Mouse (Mus musculus): ENCODE measurements around the gene Lrrc74b.
"Not testable (repeated sequence)": the region's sequence is repeated elsewhere in the genome, so short reads cannot be mapped to it uniquely, and the experiment has no call there.

The Lrrc74b gene

DNA sequence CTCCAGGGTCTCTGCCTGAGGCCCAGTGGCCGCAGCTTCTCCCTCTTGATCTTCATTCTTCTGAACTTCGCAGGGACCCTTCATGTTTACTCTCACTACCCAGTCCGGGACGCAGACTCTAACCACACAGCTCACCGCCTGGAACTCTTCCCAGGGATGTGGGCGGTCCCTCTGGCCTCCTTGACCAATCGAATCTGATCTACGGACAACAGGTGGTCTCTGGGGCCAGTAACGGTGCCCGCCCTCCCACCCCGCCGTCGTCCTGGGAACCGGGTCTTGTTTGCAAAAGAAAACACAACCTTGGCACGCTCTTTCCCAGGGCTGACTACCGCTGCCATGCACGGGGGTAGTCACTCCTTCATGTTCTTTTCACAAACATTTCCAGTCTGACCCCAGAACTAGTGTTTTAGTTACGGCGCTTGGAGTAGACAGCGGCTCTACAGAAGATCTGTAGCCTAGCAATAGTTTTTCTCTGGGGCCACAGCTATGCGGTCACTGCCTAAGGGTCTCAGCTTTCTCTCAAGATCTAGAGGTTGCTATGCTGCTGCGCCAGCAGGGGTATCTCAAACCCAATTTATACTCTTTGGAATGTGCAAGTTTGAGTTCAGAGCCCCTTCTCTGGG lies at the start of gene Lrrc74b:
Gene Lrrc74b (minus strand): TSS at position 120 of the 623 bp plus-strand sequence.
- ATAC-seq (ENCODE audit: low TSS enrichment), result no peak

DNA sequence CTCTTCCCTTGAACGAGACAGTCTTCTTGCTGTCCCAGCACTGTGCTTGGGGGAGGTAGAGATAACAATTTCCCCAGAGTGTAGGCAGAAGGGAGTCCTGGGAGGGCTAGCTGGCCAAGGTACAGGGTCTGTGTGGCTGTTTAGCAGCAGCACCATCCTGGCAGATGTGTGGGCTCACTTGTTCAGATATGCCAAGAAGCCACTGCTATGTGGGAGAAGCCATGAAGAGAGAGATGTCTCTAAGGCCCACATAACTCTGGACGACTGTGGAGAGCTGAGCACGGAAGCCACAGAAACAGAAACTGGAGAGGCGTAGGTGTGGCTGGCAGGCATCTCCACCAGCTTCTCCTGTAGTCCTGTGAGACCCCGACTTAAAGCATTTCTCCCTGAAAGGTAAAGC lies 44.6 kb upstream of the Lrrc74b start:
- peak; percentile 97 for ATAC-seq (ENCODE audit: low TSS enrichment)

DNA sequence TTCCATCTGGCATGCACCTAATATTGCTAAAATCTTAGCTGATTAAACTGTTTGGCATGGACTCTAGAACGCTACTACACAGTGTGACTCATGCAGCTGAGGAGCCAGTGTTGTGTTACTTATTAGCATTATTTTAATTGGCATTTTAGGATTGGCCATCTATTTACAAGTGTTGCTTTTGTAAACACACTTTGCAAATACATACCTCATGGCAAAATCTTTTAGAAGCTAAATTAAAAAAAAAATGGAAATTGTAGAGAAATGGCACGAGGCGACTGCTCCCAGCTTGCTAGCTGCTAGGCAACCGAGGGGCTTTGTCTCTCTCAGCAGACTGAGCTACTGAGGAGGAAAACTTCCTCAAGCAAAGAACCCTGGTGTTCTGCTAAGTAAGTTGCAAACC lies 43.9 kb upstream of the Lrrc74b start:
- ATAC-seq (ENCODE audit: low TSS enrichment), result no peak

DNA sequence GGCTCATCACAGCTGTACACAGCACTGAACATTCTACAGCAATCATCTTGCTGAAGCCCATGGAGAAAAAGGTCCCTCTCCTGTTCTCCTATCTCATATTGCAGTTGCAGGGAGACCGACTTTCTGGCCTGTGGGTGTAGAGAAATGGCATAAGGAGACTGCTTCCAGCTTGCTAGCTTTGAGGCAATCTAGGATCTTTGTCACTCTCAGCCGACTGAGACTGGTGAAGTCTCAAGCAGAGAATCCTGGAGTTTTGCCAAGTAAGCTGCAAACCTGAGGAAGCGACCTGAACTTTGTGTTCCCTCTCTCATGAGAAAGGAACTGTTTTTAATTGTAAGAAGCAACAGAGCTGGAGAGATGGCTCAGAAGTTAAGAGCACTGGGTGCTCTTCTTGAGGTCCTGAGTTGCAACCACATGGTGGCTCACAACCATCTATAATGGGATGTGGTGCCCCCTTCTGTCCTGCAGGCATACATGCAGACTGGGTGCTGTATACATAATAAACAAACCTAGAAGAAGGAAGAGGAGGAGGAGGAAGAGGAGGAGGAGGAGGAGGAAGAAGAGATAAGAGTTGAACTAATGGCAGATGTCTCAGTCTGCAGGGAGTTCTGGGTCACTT lies 40.0 kb upstream of the Lrrc74b start:
- 0 out of 2 replicates have a peak, but pooled peaks have one; percentile 51 for ATAC-seq (ENCODE audit: low TSS enrichment)

DNA sequence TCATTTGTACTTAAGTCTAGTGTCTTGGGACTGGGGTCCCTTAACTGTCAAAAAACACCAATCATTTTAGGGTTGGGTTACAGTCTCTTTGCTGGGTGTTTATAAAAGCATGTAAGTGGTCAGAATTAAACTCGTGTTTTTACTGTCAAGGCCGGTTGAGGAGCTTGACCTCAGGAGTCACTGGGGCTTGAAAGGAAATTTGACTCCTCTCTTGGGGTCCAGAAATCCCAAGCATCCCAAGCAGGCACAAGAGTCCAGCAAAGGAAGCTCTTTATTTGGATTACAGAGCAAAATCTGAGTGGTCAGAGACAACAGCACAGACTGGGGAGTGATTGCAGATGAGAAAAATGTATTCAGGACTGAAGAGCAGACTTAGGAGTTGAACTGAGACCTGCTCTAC lies 29.7 kb upstream of the Lrrc74b start:
- ATAC-seq (ENCODE audit: low TSS enrichment), result no peak

DNA sequence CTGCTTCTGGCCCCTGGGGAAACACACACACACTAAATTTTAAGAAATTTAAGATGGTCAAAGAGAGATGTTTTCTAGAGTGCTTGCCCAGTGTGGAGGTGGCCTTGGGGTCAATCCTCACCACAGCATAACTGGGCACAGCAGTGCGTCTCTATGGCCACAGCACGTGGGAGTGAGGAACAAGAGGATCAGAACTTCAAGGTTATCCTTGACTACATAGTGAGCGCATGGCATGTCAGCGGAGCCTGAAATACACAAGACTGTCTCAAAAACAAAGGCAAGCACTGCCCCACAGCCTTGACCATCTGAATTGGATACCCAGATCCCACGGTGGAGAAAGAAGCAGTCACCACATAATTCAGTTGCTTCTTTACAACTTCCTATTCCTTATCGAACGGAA lies 23.5 kb upstream of the Lrrc74b start:
- no peak for ATAC-seq (ENCODE audit: low TSS enrichment)

DNA sequence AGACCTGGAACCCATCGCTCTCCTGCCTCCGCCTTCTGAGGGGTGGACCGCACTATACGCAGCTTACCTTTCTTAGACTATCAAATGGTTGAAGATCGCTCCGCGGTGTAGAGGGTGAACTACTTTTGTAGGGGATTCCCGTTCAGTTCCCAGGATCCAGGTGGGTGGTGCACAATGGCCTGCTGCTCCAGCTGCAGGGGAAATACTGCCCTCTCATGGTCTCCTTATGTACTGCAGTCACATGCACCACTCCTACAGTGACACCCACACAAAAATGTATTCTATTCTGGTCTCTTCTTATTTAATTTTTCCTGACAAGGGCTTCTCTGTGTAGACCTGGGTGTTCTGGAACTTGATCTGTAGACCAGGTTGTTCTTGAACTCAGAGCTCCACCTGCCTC lies 22.0 kb upstream of the Lrrc74b start, which contains the start of gene Slc7a4:
Gene Slc7a4 (minus strand): TSS at position 151 of the 400 bp plus-strand sequence.
- no peak for ATAC-seq (ENCODE audit: low TSS enrichment)

DNA sequence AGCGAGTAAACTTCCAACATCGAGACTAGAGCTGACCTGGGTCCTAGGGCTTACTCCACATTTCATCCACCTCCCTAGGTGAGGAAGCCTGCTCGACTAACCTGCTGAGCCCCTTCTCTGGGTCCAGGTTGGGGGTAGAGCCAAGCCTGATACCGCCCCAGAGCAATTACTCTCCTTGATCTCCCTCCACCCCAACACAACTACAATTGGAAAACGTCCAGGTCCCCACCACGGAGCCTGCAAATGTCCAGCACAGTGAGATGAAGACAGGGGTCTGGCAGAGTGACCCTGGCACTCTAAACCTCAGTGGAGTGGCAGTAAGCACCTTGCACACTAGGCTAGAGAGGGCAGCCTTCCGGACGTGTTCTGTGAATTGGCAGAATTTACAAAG lies 15.8 kb upstream of the Lrrc74b start:
- ATAC-seq (ENCODE audit: low TSS enrichment), result no peak

DNA sequence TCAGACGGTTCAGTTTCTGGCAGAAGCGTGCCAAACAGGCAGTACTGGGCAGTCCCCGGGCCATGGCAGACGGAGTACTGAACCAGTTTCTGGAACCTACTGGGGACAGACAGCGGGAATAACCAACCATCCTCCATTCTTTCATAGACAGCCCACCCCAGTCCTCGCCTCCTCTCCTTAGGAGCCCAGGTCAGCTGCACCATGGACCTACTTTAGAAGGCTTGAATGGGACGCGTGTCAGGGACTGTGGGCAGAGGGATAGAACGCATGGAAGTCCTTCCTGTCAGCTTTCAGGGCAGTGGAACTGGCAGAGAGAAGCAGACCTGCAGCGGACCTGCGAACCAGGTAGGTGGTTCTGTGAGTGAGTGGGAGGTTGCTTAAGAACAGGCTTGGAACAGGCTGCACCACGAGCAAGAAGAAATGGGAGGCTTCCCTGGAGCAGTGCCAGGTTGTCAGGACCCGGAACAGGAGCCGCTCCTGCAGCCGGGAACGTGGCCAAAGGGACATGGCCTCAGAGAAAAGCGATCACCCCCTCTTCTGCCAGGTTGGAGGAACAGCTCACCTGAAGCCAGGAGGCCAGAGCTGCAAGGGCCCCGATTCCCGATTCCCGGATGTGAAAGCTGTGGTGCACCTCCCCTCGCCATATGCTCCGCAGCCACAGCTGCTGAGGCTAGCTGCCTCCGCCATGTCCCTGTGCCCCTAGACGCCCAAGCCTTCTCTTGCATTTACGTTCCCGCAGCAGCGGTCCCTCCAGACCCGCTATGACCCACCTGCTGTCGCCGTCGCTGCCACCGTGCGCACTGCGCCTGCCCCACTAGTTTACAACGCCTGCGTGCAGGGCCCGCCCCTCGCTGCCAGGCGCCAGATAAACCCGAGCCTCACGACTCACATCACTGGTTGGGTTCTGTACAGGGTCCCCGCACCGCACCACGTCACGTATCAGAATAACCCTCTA lies 15.1 kb upstream of the Lrrc74b start:
- ATAC-seq (ENCODE audit: low TSS enrichment), result peak; percentile 81

DNA sequence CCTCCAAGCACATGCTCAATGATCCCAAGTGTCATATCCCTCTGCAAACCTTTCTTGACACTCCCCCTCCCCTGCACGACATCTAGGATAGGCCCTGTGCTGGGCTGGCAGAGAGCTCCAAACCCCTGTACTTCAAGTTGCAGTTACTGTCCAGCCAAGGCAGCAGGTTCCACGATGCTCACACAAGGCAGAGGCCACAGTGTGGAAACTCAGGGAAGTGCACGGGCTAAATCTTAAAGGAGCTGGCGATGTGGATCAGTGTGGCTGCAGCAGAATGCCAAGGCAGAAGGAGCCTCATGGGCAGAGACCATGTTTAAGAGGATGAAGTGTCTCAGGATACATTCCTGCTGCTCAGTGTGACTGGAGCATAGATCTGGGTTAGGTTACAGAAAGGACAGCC lies 5.1 kb upstream of the Lrrc74b start:
- ATAC-seq (ENCODE audit: low TSS enrichment), result no peak

DNA sequence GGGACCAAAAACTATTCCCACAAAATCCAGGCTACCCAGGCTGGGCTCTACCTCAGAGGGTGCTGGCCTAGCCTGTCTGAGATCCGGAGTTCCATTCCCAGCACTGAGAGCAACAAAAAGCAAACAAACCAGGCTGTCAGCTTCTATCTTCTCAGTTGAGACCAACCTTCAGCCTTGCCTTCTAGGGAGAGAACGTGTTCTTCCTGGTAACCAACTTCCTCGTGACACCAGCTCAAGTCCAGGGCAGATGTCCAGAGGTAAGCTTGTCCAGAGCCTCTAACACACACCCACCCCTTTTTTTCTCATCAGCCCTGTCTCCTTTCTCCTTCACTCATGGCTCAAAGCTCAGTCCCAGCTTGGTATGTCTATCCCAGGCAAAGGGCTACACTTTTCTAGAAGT lies 3.7 kb upstream of the Lrrc74b start:
- ATAC-seq (ENCODE audit: low TSS enrichment), result no peak

DNA sequence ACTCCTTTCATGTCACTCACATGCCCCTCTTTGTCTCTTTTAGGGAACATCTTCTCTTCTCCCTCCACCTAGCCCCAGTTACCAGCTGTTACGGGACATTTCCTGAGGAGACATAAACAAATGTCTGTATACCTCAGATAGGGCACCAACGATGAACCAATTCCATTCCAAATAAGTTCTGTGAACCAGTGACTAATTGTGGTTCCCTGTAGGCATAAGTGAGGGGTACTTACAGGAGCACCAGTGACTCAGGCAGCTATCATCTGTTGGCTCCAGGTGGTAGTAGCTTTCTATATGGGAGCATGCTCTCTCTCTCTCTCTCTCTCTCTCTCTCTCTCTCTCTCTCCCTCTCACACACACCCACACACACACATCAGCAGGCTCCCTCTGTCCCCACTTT lies 3.2 kb upstream of the Lrrc74b start:
- ATAC-seq (ENCODE audit: low TSS enrichment), result peak; percentile 50

DNA sequence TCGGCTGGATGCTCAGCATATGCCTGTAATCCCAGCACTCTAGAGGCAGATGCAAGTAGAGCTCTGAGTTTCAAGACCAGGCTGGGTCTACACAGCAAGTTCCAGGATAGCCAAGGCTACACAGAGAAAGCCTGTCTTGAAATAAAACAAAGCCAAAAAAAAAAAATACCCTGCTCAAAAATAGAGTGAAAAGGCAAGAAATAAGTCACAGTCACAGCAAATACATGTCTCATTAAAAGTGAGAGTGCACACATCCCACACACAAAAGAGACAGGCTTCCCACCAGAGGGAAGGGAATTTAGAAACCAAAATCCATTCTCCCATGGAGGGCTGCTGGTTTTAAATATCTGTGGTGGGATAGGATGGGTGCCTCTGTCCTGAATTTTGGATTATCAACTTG lies 2.5 kb upstream of the Lrrc74b start:
- ATAC-seq (ENCODE audit: low TSS enrichment), result peak; percentile 47

DNA sequence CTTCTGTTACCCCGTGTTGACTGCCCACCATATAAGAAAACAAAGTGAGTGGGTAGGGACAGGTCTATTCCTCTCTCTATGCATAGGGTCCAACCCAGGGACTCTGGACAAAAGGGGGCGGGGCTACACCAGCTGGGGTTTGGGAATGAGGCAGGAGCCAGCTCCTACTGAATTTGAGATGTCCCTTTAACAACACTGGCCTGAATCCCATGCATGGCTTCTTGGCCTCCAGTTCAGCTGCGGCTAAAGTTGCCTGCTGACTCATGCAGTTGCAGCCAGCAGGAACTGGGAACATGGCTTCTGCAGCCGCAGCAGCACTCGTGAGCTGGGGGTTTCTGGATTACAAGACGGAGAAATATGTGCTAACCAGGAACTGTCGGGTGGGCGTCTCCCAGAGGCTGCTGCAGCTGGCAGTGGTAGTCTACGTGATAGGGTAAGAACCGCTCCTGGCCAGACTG lies 733 bp upstream of the Lrrc74b start, which contains the start of gene P2rx6:
Gene P2rx6 (plus strand): TSS at position 135 of the 458 bp plus-strand sequence.
- ATAC-seq (ENCODE audit: low TSS enrichment), result no peak

DNA sequence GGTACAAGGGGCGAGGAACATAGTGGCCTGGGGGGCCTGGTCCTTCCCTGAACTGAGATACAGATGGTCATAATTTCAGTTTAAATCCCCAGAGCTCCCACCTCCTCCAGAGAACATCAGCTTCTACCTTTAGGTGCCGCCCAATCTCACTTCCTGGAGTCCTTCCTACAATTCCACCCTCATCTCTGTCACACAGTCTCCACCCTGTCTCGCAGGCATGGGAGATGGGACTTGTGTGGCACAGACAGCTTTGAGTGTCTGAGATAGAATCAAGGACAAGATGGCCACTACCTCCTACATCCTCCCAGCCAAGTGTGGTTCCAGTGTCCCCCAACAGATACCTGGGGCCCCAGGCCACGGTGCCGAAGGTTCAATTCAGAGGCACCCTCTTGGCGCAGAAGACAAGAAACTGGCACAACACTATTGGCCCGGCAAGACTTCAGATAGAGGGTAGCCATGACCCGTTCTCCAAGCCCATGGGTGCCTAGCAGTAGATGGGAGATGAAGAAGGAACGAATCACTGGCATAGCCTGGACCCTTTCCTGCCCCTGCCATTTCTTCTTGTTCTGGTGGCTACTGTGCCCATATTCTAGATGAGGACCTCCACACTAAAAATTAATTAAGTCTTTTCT lies 1.5 kb downstream of the Lrrc74b start:
- no peak for ATAC-seq (ENCODE audit: low TSS enrichment)

DNA sequence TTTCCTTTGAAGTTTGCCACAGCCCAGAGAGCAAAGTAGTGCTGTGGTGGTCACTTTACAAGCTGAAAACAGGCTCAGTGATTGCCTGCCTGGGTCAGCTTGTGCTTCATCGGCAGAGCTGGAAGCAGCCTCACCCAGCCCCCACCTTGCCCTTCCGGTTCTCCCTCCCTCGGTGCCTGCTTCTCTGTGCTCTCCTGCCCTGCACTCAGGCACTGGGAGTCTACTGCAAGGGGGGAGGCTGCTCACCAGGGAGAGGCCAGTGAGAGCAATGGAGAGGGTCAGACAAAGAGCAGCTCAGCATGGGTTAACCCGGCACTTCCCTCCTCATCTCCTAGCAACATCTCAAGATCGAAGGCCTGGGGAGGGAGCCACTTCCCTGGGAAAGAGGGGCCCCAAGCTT lies 2.2 kb downstream of the Lrrc74b start:
- no peak for ATAC-seq (ENCODE audit: low TSS enrichment)

DNA sequence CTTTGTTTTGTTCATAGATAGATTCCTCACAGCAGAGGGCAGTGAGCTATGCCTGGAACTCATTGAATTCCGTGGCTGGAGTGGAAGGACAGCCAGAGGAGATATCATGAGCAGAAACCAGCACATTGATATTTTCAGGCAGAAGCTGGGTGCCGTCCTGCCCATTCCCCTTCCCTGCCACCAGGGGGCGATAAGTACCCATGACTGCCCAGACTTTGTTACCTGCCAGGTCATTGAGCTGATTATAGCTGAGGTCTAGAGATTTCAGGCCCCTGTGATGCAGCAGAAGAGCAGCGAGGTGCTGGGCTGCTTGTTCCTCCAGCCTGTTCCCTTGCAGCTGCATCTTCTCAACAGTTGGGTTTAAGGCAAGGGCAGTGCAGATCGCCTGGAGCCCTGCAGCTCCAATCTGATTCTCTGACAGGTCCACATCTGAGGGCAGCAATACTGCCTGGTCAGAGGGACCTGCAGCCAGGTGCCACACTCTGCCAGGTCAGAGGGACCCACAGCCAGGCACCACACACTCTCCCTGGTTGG lies 3.0 kb downstream of the Lrrc74b start:
- ATAC-seq (ENCODE audit: low TSS enrichment), result peak; percentile 31

DNA sequence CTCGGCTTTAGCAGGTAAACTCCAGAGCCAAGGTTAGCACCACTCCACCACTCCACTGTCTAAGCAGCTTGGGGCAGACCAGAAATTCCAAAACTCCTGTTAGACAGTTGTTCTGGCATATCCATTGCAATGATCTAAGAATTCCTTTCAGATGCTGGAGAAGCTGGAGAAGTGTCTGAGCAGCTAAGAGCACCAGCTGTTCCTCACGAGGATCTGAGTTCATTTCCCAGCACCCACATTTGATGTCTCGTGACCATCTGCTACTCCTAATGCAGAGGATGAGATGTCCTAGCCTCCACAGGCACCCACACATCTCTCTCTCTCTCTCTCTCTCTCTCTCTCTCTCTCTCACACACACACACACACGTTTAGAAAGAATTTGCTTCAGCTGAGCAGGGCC lies 4.1 kb downstream of the Lrrc74b start:
- ATAC-seq (ENCODE audit: low TSS enrichment), result no peak

DNA sequence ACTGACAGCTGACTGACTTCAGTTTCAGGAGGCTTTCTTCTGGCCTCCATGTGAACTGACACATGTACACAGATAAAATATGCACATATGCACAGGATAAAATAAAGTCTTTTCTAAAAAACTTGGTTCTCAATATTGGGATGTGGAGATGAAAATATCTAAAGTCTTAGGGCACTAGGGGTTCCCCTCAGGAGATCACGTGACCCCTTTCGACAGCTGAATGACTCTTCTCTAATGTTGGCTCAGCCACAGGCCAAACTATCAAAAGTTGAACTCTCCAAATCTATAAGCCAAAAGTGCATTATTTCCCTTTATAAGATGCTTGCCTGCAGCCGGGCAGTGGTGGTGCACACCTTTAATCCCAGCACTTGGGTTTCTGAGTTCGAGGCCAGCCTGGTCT lies 4.9 kb downstream of the Lrrc74b start:
- no peak for ATAC-seq (ENCODE audit: low TSS enrichment)

DNA sequence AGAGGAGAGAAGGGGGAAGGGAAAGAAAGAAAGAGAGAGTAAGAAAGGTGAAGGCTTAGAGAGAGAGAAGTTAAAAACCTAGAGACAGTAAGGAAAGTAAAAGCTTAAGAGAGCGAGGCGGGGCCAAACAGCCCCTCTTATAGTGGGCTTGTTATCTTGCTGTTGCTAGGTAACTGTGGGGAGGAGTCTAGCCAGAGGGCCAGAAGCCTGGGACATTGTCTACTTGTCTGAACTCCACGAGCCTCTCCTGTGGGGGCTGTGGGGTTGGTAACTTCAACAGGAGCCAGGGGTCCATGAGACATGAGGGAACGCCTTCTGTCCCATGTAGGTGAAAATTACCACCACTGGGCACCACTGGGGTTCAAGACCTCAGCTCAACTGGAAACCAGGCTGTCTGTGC lies 6.3 kb downstream of the Lrrc74b start:
- not testable (repeated sequence) for ATAC-seq (ENCODE audit: low TSS enrichment)

DNA sequence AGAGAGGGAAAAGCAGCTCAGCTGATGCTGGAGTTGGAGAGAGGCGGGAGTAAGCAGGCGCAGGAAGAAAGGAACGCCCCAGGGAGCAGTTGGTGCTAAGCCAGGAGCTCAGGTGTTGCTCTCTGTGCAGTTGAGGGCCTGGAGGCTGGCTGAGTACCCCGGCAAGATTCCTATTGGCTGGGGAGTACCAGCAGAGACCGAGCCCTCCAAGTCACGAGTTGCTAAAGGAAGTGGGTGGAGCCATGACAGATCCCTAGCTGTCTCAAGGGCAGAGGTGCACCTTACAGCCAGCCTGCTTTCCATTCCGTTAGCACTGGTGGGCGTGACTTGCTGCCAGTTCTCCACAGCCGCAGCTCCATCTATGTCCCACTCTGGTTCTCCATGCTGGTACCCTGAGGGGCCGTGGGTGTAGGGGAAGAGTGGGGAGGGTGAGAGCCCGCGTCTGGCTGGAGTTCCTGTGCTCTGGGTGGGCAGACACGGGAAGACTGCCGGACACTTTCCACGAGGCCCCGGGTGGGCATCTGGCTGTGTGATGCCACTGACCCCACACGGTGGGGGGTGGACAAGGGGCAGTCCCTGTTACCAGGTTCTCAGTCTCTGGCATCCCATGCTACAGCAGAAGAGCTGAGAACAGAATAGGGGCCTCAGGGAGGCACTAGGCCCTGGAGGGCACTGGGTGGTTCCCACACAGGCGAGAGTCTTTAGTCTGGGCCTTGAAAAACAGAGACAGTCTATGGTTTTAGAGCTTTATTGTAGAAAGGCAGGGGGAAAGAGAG lies 6.9 kb downstream of the Lrrc74b start:
- peak; percentile 64 for ATAC-seq (ENCODE audit: low TSS enrichment)
